Mouse (Mus musculus) liver, embryonic 13.5 days (tissue): ENCODE measurements at regions not wholly inside any gene's neighbourhood (a gene's known extent, or its start where the extent isn't known, plus 50 kb on each side); places are given as distances from the start of the nearest gene placed in this dataset.
A peak's percentile ranks its signal among the peaks of the same experiment; 100 is the strongest.

Experiments
- ATAC-seq: fragments of 200-750 bp; cut with Nextera tagmentation; 2 replicates; pipeline ENCODE4 v1.8.0; 2017; ENCODE audit warnings: low read depth, mild to moderate bottlenecking, moderate number of reproducible peaks, moderate library complexity
- DNase-seq: peaks from one replicate; pipeline ENCODE4 v3.0.0; 2022
- H3K27ac ChIP-seq: fragments of 300-500 bp; sonication (generic); 2 replicates; pipeline ENCODE4 v1.5.1; 2015; ENCODE audit warnings: moderate library complexity, mild to moderate bottlenecking, inconsistent platforms
- H3K27me3 ChIP-seq: fragments of 300-500 bp; sonication (generic); 2 replicates; pipeline ENCODE4 v1.6.1; 2015; ENCODE audit warnings: mild to moderate bottlenecking, inconsistent platforms
- H3K36me3 ChIP-seq: fragments of 300-500 bp; sonication (generic); 2 replicates; pipeline ENCODE4 v1.6.1; 2015; ENCODE audit warnings: mild to moderate bottlenecking, inconsistent platforms
- H3K4me1 ChIP-seq: fragments of 300-500 bp; sonication (generic); replicated peaks from 2 replicates; pipeline ENCODE4 v1.6.1; 2015; ENCODE audit warnings: inconsistent platforms
- H3K4me2 ChIP-seq: fragments of 300-500 bp; sonication (generic); 2 replicates; pipeline ENCODE4 v1.6.1; 2015; ENCODE audit warnings: inconsistent platforms, mild to moderate bottlenecking, moderate library complexity
- H3K4me3 ChIP-seq: fragments of 300-500 bp; sonication (generic); replicated peaks from 2 replicates; pipeline ENCODE4 v1.5.1; 2015; ENCODE audit warnings: mild to moderate bottlenecking, inconsistent platforms
- H3K9ac ChIP-seq: fragments of 300-500 bp; sonication (generic); 2 replicates; pipeline ENCODE4 v1.6.1; 2015; ENCODE audit warnings: mild to moderate bottlenecking, inconsistent platforms
- H3K9me3 ChIP-seq: fragments of 300-500 bp; sonication (generic); replicated peaks from 2 replicates; pipeline ENCODE4 v1.6.1; 2016; ENCODE audit warnings: inconsistent platforms
- WGBS: fragments of 180-500 bp; shearing (Covaris S2); methylation state at CpG from one replicate; pipeline ENCODE4 v1.1.7; 2015; ENCODE audit not compliant: insufficient replicate concordance; 5-methylcytosine and 5-hydroxymethylcytosine counted together

GRCm38 (mm10) chr12:86830247-86830585 lies 54.4 kb downstream of the Irf2bpl start:
- Histone ChIP-seq H3K4me1 (peaks cover 81% of the 10 kb centered on the region), H3K27ac (peak overlapping the region; percentile 40; the same call in 1 of the 2 replicates), H3K36me3 (no peaks in the 10 kb centered on the region), H3K4me2 (no peak overlapping the region), H3K4me3 (no peak overlapping the region), H3K27me3 (no peaks in the 10 kb centered on the region), H3K9ac (peak overlapping the region; percentile 2; the same call in 1 of the 2 replicates), H3K9me3 (no peaks in the 10 kb centered on the region)
- DNase-seq (no peak), ATAC-seq (no peak)
- WGBS: 80% methylated on average over 8 of the region's 8 CpGs

- DNase-seq: no peak
- Histone ChIP-seq H3K36me3 (no peaks in the 10 kb centered on the region), H3K27me3 (no peaks in the 10 kb centered on the region), H3K4me2 (peak overlapping the region; percentile 4; the same call in 1 of the 2 replicates), H3K27ac (peak overlapping the region; percentile 40; the same call in 1 of the 2 replicates), H3K9me3 (no peaks in the 10 kb centered on the region), H3K4me3 (no peak overlapping the region), H3K9ac (peak overlapping the region; percentile 2; the same call in 1 of the 2 replicates), H3K4me1 (peaks cover 81% of the 10 kb centered on the region)
- 0 out of 2 replicates have a peak, but pooled peaks have one; percentile 33 for ATAC-seq
- WGBS: 39% methylated on average over 16 of the region's 16 CpGs
Measured at GRCm38 (mm10) chr12:86829581-86830246, 54.9 kb downstream of the Irf2bpl start.

GRCm38 (mm10) chr12:86827241-86827606 lies 57.4 kb downstream of the Irf2bpl start:
- Histone ChIP-seq H3K4me2 (no peak overlapping the region), H3K4me1 (peaks cover 72% of the 10 kb centered on the region), H3K4me3 (no peak overlapping the region), H3K9ac (no peak overlapping the region), H3K36me3 (no peaks in the 10 kb centered on the region), H3K9me3 (no peaks in the 10 kb centered on the region), H3K27ac (no peak overlapping the region), H3K27me3 (no peaks in the 10 kb centered on the region)
- no peak for ATAC-seq
- WGBS: 93% methylated on average over 2 of the region's 2 CpGs
- no peak for DNase-seq

- Histone ChIP-seq H3K9me3 (no peaks in the 10 kb centered on the region), H3K27me3 (no peaks in the 10 kb centered on the region), H3K4me3 (no peak overlapping the region), H3K27ac (no peak overlapping the region; the same call in 1 of the 2 replicates), H3K4me2 (no peak overlapping the region), H3K36me3 (no peaks in the 10 kb centered on the region), H3K4me1 (peaks cover 66% of the 10 kb centered on the region), H3K9ac (no peak overlapping the region)
- DNase-seq (no peak), ATAC-seq (no peak)
- 61% methylated on average over 13 of the region's 13 CpGs for WGBS
Measured at GRCm38 (mm10) chr12:86826420-86827240, 58.0 kb downstream of the Irf2bpl start.

GRCm38 (mm10) chr12:86825584-86826419 lies 58.8 kb downstream of the Irf2bpl start:
- Histone ChIP-seq H3K36me3 (no peaks in the 10 kb centered on the region), H3K27ac (peak overlapping the region; percentile 83), H3K4me3 (no peak overlapping the region), H3K9me3 (no peaks in the 10 kb centered on the region), H3K9ac (no peak overlapping the region), H3K4me2 (peak overlapping the region; percentile 69), H3K27me3 (no peaks in the 10 kb centered on the region), H3K4me1 (peaks cover 62% of the 10 kb centered on the region)
- WGBS: 59% methylated on average over 6 of the region's 6 CpGs
- DNase-seq: no peak
- ATAC-seq: no peak

- no peaks in the 10 kb centered on the region for H3K9me3 ChIP-seq
- no peak overlapping the region for H3K4me3 ChIP-seq
- H3K36me3 ChIP-seq: no peaks in the 10 kb centered on the region
- H3K27ac ChIP-seq: peak overlapping the region; percentile 83
- peak overlapping the region; percentile 34; the same call in 1 of the 2 replicates for H3K9ac ChIP-seq
- 11% methylated on average over 14 of the region's 14 CpGs for WGBS
- ATAC-seq: peak; percentile 80
- peak; percentile 59 for DNase-seq
- peak overlapping the region; percentile 69 for H3K4me2 ChIP-seq
- H3K4me1 ChIP-seq: peaks cover 54% of the 10 kb centered on the region
- no peaks in the 10 kb centered on the region for H3K27me3 ChIP-seq
Measured at GRCm38 (mm10) chr12:86824860-86825583, 59.6 kb downstream of the Irf2bpl start.

- ATAC-seq (peak; percentile 69), DNase-seq (peak; percentile 52)
- Histone ChIP-seq H3K9ac (peak overlapping the region; percentile 59), H3K27ac (peak overlapping the region; percentile 83), H3K4me3 (peak overlapping the region; percentile 48), H3K9me3 (no peaks in the 10 kb centered on the region), H3K27me3 (no peaks in the 10 kb centered on the region), H3K4me1 (peaks cover 48% of the 10 kb centered on the region), H3K4me2 (peak overlapping the region; percentile 69), H3K36me3 (no peaks in the 10 kb centered on the region)
- WGBS: 4% methylated on average over 29 of the region's 29 CpGs
Measured at GRCm38 (mm10) chr12:86823855-86824589, 60.6 kb downstream of the Irf2bpl start.

GRCm38 (mm10) chr12:86823488-86823854 lies 61.1 kb downstream of the Irf2bpl start:
- H3K4me1 ChIP-seq: peaks cover 52% of the 10 kb centered on the region
- H3K4me2 ChIP-seq: peak overlapping the region; percentile 69
- H3K27me3 ChIP-seq: no peaks in the 10 kb centered on the region
- peak overlapping the region; percentile 59 for H3K9ac ChIP-seq
- no peaks in the 10 kb centered on the region for H3K9me3 ChIP-seq
- DNase-seq (no peak), ATAC-seq (no peak)
- H3K36me3 ChIP-seq: no peaks in the 10 kb centered on the region
- H3K4me3 ChIP-seq: peak overlapping the region; percentile 48
- peak overlapping the region; percentile 83 for H3K27ac ChIP-seq
- 72% methylated on average over 4 of the region's 4 CpGs for WGBS

GRCm38 (mm10) chr12:86821183-86821582 lies 63.4 kb downstream of the Irf2bpl start:
- Histone ChIP-seq H3K4me3 (no peak overlapping the region), H3K27ac (no peak overlapping the region), H3K36me3 (no peaks in the 10 kb centered on the region), H3K4me2 (no peak overlapping the region), H3K9ac (no peak overlapping the region), H3K9me3 (no peaks in the 10 kb centered on the region), H3K27me3 (0 out of 2 replicates have a peak, but pooled peaks cover 15% of the 10 kb centered on the region), H3K4me1 (peaks cover 62% of the 10 kb centered on the region)
- ATAC-seq (no peak), DNase-seq (no peak)
- WGBS: 62% methylated on average over 6 of the region's 6 CpGs

GRCm38 (mm10) chr12:86819568-86819967 lies 65.0 kb downstream of the Irf2bpl start:
- no peak overlapping the region for H3K4me3 ChIP-seq
- H3K4me1 ChIP-seq: peaks cover 56% of the 10 kb centered on the region
- 82% methylated on average over 6 of the region's 6 CpGs for WGBS
- no peaks in the 10 kb centered on the region for H3K9me3 ChIP-seq
- 0 out of 2 replicates have a peak, but pooled peaks cover 15% of the 10 kb centered on the region for H3K27me3 ChIP-seq
- H3K36me3 ChIP-seq: no peaks in the 10 kb centered on the region
- no peak for DNase-seq
- H3K9ac ChIP-seq: no peak overlapping the region
- H3K27ac ChIP-seq: no peak overlapping the region
- ATAC-seq: no peak
- H3K4me2 ChIP-seq: no peak overlapping the region
